Mouse (Mus musculus): Measurements from ENCODE around the gene Olfr1134. TPM values are rescaled to one million over a fixed set of nuclear protein-coding genes. Genes with fewer than 3 reads are reported as not detected.

Olfr1134 gene
- not detected in 2 replicates for polyA plus RNA-seq (2015; fragmentation: Nextera tagmentation; extraction: Ambion mirVana)

GRCm38 (mm10) chr2:87658360-87658759 is at the start of gene Olfr1134:
Gene Olfr1134, minus strand, starts transcription at chr2:87658460.

GRCm38 (mm10) chr2:87693847-87694246 is 35.6 kb upstream of the Olfr1134 start, which contains the start of gene Olfr1136:
Gene Olfr1136, minus strand, starts transcription at chr2:87693947.

GRCm38 (mm10) chr2:87673564-87673963 is 15.3 kb upstream of the Olfr1134 start, which contains the start of gene Olfr1135:
Gene Olfr1135, minus strand, starts transcription at chr2:87673664.

GRCm38 (mm10) chr2:87647274-87647673 is 11.0 kb downstream of the Olfr1134 start, which contains the start of gene Olfr1133:
Gene Olfr1133, minus strand, starts transcription at chr2:87647374.

GRCm38 (mm10) chr2:87637435-87637834 is 20.8 kb downstream of the Olfr1134 start, which contains the start of gene Olfr1132:
Gene Olfr1132, minus strand, starts transcription at chr2:87637535.

GRCm38 (mm10) chr2:87626804-87627203 is 31.5 kb downstream of the Olfr1134 start, which contains the start of gene Olfr1131:
Gene Olfr1131, plus strand, starts transcription at chr2:87627104.

GRCm38 (mm10) chr2:87605912-87606311 is 52.3 kb downstream of the Olfr1134 start, which contains the start of gene Olfr1130:
Gene Olfr1130, plus strand, starts transcription at chr2:87606212.

Other genes starting within 250 kb of the Olfr1134 start
- gene Olfr1123, start 241.8 kb downstream of the Olfr1134 start, polyA plus RNA-seq (2015; fragmentation: Nextera tagmentation; extraction: Ambion mirVana), result not detected in 2 replicates
- gene Olfr1124, start 228.2 kb downstream of the Olfr1134 start, polyA plus RNA-seq (2015; fragmentation: Nextera tagmentation; extraction: Ambion mirVana), result 0.08 TPM in 1 of 2 replicates, not detected in the other
- gene Olfr1126, start 204.5 kb downstream of the Olfr1134 start, polyA plus RNA-seq (2015; fragmentation: Nextera tagmentation; extraction: Ambion mirVana), result not detected in 2 replicates
- not detected in 2 replicates for gene Pramel7, start 161.4 kb downstream of the Olfr1134 start, polyA plus RNA-seq (2015; fragmentation: Nextera tagmentation; extraction: Ambion mirVana)
- gene Pramel6, start 151.9 kb downstream of the Olfr1134 start, polyA plus RNA-seq (2015; fragmentation: Nextera tagmentation; extraction: Ambion mirVana), result not detected in 2 replicates
- gene Olfr153, start 126.7 kb downstream of the Olfr1134 start, polyA plus RNA-seq (2015; fragmentation: Nextera tagmentation; extraction: Ambion mirVana), result not detected in 2 replicates
- gene Olfr1128, start 112.9 kb downstream of the Olfr1134 start, polyA plus RNA-seq (2015; fragmentation: Nextera tagmentation; extraction: Ambion mirVana), result not detected in 2 replicates
- gene Olfr1129, start 84.6 kb downstream of the Olfr1134 start, polyA plus RNA-seq (2015; fragmentation: Nextera tagmentation; extraction: Ambion mirVana), result not detected in 2 replicates
- gene Olfr1130, start 52.2 kb downstream of the Olfr1134 start, polyA plus RNA-seq (2015; fragmentation: Nextera tagmentation; extraction: Ambion mirVana), result not detected in 2 replicates
- gene Olfr1131, start 31.4 kb downstream of the Olfr1134 start, polyA plus RNA-seq (2015; fragmentation: Nextera tagmentation; extraction: Ambion mirVana), result not detected in 2 replicates
- not detected in 2 replicates for gene Olfr1132, start 20.9 kb downstream of the Olfr1134 start, polyA plus RNA-seq (2015; fragmentation: Nextera tagmentation; extraction: Ambion mirVana)
- gene Olfr1133, start 11.1 kb downstream of the Olfr1134 start, polyA plus RNA-seq (2015; fragmentation: Nextera tagmentation; extraction: Ambion mirVana), result not detected in 2 replicates
- not detected in 2 replicates for gene Olfr1135, start 15.2 kb upstream of the Olfr1134 start, polyA plus RNA-seq (2015; fragmentation: Nextera tagmentation; extraction: Ambion mirVana)
- gene Olfr1136, start 35.5 kb upstream of the Olfr1134 start, polyA plus RNA-seq (2015; fragmentation: Nextera tagmentation; extraction: Ambion mirVana), result not detected in 2 replicates
- not detected in 2 replicates for gene Olfr1137, start 54.7 kb upstream of the Olfr1134 start, polyA plus RNA-seq (2015; fragmentation: Nextera tagmentation; extraction: Ambion mirVana)
- not detected in 2 replicates for gene Olfr1138, start 81.5 kb upstream of the Olfr1134 start, polyA plus RNA-seq (2015; fragmentation: Nextera tagmentation; extraction: Ambion mirVana)
- gene Olfr1140, start 85.3 kb upstream of the Olfr1134 start, polyA plus RNA-seq (2015; fragmentation: Nextera tagmentation; extraction: Ambion mirVana), result not detected in 2 replicates
- gene Olfr1141, start 95.5 kb upstream of the Olfr1134 start, polyA plus RNA-seq (2015; fragmentation: Nextera tagmentation; extraction: Ambion mirVana), result not detected in 2 replicates
- not detected in 2 replicates for gene Olfr152, start 121.0 kb upstream of the Olfr1134 start, polyA plus RNA-seq (2015; fragmentation: Nextera tagmentation; extraction: Ambion mirVana)
- not detected in 2 replicates for gene Olfr1143, start 142.1 kb upstream of the Olfr1134 start, polyA plus RNA-seq (2015; fragmentation: Nextera tagmentation; extraction: Ambion mirVana)
- gene Olfr1145, start 151.4 kb upstream of the Olfr1134 start, polyA plus RNA-seq (2015; fragmentation: Nextera tagmentation; extraction: Ambion mirVana), result not detected in 2 replicates
- gene Olfr1148, start 172.1 kb upstream of the Olfr1134 start, polyA plus RNA-seq (2015; fragmentation: Nextera tagmentation; extraction: Ambion mirVana), result not detected in 2 replicates
- not detected in 2 replicates for gene Olfr1150-ps1, start 185.5 kb upstream of the Olfr1134 start, polyA plus RNA-seq (2015; fragmentation: Nextera tagmentation; extraction: Ambion mirVana)
- not detected in 2 replicates for gene Olfr1151, start 197.4 kb upstream of the Olfr1134 start, polyA plus RNA-seq (2015; fragmentation: Nextera tagmentation; extraction: Ambion mirVana)
- not detected in 2 replicates for gene Olfr1152, start 208.0 kb upstream of the Olfr1134 start, polyA plus RNA-seq (2015; fragmentation: Nextera tagmentation; extraction: Ambion mirVana)
- not detected in 2 replicates for gene Olfr1153, start 236.5 kb upstream of the Olfr1134 start, polyA plus RNA-seq (2015; fragmentation: Nextera tagmentation; extraction: Ambion mirVana)
- gene Olfr1154, start 246.7 kb upstream of the Olfr1134 start, polyA plus RNA-seq (2015; fragmentation: Nextera tagmentation; extraction: Ambion mirVana), result not detected in 2 replicates